Mouse (Mus musculus) cerebellum, postnatal 25 days (tissue): ENCODE data around the gene Agtpbp1.
"Not testable (repeated sequence)": the region's sequence is repeated elsewhere in the genome, so short reads cannot be mapped to it uniquely, and the experiment has no call there.

Source experiments
- DNase-seq, 2 experiments: peaks; one replicate each; pipeline ENCODE4 v3.0.0; 2021; ENCODE audit warnings: mixed read lengths in 2 of 2

Agtpbp1 gene

GRCm38 (mm10) chr13:59584947-59585647, at the start of gene Agtpbp1, which contains the start of gene Naa35:
Gene Agtpbp1 (minus strand): TSS chr13:59585227.
Gene Naa35 (plus strand): TSS chr13:59585259.
- peak; percentile 99 to 100 for DNase-seq

DNA sequence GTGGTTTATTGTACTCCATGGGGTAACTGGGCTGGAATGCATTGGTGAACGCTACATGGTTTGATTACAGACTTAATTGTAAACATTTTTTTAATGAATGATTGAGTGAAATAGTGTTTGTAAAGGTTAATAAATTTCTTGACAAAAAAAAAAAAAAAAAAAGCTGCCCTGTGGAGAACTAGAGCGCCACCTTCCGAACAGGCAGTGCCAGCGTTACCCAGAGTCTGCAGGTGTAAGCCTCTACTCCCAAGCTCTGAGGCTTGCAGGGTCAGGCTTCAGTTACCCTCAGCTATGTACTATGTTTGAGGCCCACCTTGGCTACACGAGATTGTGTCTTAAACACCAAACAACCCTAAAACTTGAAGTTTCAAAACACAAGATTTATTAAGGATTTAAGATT, 49.6 kb upstream of the Agtpbp1 start:
- no peak for DNase-seq

GRCm38 (mm10) chr13:59626739-59627138, 41.7 kb upstream of the Agtpbp1 start:
- DNase-seq, result peak; percentile 70 to 76

GRCm38 (mm10) chr13:59624903-59625302, 39.9 kb upstream of the Agtpbp1 start:
- DNase-seq, result no peak

DNA sequence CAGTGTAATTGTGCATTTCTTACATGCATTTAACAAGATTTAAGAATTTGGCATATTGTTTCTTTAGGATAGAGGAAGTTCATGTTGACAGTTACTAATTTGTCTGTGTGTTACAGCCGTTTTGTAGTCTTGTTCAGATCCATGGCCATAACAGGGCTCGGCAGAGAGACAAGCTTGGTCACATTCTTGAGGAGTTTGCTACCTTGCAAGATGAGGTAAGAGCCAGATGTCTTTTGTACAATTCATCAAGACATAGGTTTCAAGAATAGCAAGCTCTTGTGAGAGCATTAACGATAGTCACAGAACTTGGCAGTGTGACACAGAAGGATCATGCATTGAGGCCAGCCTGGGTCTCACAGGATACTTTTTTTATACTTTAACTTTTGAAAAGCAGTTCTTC, 39.4 kb upstream of the Agtpbp1 start:
- no peak for DNase-seq

DNA sequence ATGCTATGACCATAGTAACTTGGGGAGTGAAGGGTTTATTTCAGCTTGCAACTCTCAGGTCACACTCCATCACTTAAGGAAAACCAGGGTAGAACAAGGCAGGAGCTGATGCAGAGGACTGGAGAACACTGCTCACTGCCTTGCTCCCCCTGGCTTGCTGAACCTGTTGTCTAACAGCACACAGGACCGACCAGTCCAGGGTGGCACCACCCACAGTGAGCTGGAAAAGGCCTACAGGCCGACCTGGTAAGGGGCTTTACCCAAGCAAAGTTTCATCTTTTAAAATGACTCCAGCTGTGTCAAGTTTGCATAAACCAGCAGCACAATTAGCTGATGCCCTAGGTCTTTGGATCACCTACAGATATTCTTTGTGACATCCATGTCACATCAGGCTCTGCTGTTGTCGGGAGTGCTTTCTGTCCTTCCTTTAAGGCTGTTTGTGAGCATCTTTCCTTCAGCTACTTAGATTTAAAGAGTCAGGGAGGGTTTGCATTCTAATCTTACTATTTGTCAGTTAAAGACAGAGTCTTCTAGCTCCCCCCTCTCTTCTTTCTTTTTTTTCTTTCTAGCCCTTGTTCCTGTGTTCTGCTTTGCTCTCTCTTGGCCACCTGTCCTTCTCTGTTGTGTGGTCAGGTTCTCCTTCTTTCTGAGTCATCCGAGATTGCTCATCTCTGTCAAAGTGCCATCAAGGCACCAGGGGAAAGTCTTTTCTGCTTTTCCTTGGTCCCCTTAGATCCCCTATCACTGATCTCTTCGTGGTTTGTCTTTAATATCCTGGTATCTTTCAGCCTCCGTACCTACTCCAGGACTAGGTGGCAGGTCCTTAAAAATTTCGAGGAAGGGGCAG, 36.8 kb upstream of the Agtpbp1 start:
- DNase-seq, result no peak

GRCm38 (mm10) chr13:59618463-59618862, 33.4 kb upstream of the Agtpbp1 start:
- DNase-seq, result no peak

DNA sequence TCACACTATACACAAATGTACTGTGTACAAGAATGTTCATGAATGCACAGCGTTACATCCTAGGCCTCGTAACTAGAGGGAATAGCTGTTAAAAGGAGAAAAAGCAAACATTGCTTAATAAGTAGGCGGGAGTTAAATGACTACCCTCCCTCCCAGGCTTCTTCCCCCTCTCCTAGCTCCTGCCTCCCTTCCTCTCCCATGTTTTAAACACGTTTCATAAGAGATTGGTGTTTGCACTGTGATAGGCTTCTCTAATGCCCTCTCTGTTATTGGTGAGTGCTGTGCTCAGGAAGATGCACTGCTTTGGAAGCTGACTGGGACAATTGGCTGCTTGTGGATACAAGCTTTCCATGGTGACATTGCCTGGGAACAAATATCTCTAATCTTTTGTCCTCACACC, 30.5 kb upstream of the Agtpbp1 start:
- no peak for DNase-seq

DNA sequence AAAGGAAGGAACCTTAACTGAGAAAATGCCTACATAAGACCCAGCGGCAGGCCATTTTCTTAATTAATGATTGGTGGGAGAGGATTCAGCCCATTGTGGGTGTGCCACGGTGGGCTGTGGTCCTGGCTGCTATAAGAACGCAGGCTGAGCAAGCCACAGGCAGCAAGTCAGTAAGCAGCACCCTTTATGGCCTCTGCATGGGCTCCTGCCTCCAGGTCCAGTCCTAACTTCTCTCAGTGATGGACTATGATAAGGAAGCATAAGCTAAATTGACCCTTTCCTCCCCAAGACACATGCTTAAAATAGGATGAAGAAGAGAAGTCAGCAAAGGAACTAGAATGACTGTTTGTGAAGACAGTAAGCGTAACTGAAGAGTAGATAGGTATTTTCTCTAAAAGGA, 30.1 kb upstream of the Agtpbp1 start:
- DNase-seq, result no peak

GRCm38 (mm10) chr13:59613868-59614267, 28.8 kb upstream of the Agtpbp1 start:
- no peak for DNase-seq

DNA sequence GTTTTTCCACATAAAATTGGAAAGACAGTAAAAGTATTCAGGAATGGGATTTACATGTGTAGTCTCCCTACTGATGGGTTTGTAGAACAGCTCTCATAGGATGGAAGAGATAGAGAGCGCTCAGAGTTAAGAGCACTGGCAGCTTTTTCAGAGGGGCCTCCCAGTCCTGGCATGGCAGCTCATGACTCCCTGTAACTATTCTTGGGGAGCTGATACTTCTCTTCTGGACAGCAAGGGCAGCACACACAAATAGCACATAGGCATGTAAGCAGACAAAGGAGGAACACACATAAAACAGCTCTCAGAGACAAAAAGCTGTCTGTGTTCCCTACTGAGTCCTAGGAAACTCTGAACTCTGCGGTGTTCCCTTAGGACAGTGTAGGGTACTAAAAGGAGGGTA, 25.4 kb upstream of the Agtpbp1 start:
- DNase-seq, result no peak

DNA sequence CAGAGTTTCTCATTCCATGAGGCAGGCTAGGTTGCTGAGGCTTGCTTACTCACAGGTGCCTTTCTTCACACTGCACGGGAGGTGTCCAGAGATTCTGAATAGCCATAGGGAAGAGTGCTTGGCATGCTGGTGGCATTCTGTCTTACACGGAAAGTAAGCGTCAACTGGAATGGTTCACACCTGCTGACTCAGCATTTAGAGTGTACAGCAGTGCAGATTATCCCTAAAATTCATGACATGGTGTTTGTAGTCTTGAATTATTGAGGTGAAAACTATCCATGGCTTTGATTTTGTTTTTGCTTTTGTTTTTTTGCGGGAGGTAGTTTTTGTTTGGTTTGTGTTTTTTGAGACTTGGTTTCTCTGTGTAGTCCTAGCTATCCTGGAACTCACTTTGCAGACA, 24.9 kb upstream of the Agtpbp1 start:
- DNase-seq, result no peak

GRCm38 (mm10) chr13:59605221-59605922, 20.3 kb upstream of the Agtpbp1 start:
- no peak for DNase-seq

DNA sequence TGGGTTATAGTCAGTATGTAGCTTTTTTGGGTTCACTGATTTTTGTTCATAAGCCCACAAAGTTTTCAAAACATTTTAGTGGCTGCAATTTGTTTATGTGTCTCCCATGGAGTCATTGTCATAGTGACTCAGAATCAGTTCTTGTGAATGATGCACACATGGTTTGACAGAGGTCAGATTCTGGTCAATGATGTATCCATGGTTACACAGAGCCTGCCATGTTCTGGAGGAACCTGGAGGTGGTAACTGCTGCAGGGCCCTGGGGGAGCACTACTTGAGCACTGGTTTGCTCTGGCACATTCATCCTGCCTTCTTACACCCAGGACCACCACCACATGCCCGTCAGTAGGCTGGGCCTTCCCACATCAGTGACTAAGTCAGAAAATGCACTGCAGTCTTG, 19.5 kb upstream of the Agtpbp1 start:
- no peak for DNase-seq

DNA sequence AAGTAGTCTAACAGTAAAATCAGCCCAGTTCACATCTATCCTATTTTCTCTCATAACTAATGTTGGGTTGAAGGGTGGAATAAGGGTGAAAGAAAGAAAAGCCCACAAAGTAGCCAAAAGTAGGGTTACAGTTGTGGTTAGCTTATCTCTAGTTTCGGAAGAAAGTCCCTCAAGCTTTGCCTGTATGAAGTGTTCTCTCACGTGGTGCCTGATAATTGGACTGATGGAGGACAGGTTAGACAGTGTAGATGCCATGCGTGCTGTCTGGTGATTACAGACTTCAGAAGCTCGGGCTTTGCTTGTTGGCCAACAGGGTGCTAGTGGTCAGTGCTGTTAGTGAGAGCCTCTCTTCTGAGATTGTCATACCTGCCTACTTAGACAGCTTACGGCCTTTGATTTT, 18.1 kb upstream of the Agtpbp1 start:
- DNase-seq, result no peak

- DNase-seq, result no peak
Observed at GRCm38 (mm10) chr13:59592630-59593029, 7.6 kb upstream of the Agtpbp1 start.

GRCm38 (mm10) chr13:59592058-59592457, 7.0 kb upstream of the Agtpbp1 start:
- not testable (repeated sequence) for DNase-seq

DNA sequence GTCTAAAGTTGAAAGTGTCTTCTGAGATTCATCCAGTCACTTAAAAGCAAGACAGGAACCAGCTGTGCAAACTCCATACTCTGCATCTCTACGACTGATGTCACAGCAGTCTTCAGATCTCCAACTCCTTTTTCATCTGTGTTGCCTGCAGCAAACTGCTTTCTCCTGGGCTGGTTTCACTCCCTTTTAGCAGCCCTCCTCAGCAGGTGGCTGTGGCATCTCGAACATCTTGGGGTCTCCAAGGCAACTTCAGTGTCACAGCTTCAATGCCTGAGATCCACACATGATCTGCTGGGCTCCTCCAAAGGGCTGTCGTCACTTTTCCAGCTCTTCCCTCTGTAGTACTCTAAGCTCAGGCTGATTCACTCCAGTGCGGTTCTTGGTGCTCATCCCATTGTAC, 5.7 kb upstream of the Agtpbp1 start:
- no peak for DNase-seq

DNA sequence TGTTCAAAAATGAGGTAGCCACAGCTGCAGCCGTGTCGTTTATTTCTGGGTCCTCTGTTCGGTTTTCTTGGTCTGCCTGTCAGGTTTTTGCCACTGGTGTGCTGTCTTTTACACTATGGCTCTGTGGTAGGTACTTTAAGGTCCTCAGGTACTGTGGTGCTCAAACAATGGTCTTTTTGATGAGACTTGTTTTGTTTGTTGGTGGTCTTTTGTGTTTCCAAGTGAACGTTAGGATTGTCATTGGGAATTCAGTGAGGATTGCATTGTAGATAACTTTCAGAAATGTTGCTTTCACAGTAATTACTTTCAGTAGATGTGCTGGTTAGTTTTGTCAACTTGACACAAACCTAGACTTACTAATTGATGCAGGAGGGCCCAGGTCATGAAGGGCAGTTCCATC, 4.6 kb upstream of the Agtpbp1 start:
- DNase-seq, result no peak

- DNase-seq, result no peak
Observed at GRCm38 (mm10) chr13:59587201-59587600, 2.2 kb upstream of the Agtpbp1 start.

- no peak for DNase-seq
Observed at GRCm38 (mm10) chr13:59585648-59586005, 600 bp upstream of the Agtpbp1 start.

DNA sequence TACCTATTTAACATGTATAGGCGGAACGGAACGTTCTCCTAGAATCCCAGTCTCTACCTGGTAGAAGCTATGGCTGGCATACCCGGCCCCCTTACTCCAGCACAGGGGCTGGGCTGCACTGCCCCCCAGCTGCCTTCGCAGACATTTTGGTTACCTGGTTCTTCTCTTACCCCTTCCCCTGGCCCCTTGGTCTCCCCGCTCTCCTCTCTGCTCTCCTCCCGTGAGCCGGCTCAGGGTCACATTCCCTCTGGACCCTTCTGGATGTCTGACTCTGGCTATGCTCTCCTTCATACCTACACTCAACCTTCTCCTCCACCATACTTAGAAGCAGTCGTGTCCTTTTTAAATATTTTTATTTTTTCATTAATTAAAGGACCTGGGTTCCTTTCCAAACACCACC, 546 bp downstream of the Agtpbp1 start:
- peak; percentile 63 to 68 for DNase-seq

GRCm38 (mm10) chr13:59580954-59581353, 4.1 kb downstream of the Agtpbp1 start:
- DNase-seq, result no peak

- DNase-seq, result peak; percentile 31 to 47
Observed at GRCm38 (mm10) chr13:59572549-59572948, 12.5 kb downstream of the Agtpbp1 start.
